Mouse (Mus musculus): ENCODE results near the gene AW549877. TPM values are rescaled to one million over a fixed set of nuclear protein-coding genes. Genes with fewer than 3 reads are reported as not detected.

AW549877 gene
- polyA plus RNA-seq, 1 experiment from 2014 or later, result 38.7 TPM

- 84% methylated on average over 3 of the region's 3 CpGs for WGBS
- Histone ChIP-seq H3K4me2 (ENCODE audit: low read depth, low read length) (no peak overlapping the region), H3K36me3 (ENCODE audit: control insufficient read depth, insufficient read depth, low read length) (peaks cover 3% of the 10 kb centered on the region; the same call in 1 of the 2 replicates), H3K9ac (ENCODE audit: low read length) (no peak overlapping the region), H3K9me3 (replicated peaks; ENCODE audit: control insufficient read depth, low read length) (no peaks in the 10 kb centered on the region), H3K27ac (ENCODE audit: low read length) (no peak overlapping the region), H3K4me1 (ENCODE audit: control insufficient read depth, insufficient read depth, low read length) (no peaks in the 10 kb centered on the region), H3K27me3 (ENCODE audit: control insufficient read depth, insufficient read depth, low read length) (no peaks in the 10 kb centered on the region), H3K4me3 (replicated peaks; ENCODE audit: low read length) (no peak overlapping the region)
- no peak for ATAC-seq (ENCODE audit: insufficient read depth, low FRiP score)
Measured at GRCm38 (mm10) chr15:3973300-3973699, 22.2 kb downstream of the AW549877 start.

GRCm38 (mm10) chr15:3970193-3970592 is 25.4 kb downstream of the AW549877 start:
- Histone ChIP-seq H3K27me3 (ENCODE audit: control insufficient read depth, insufficient read depth, low read length) (no peaks in the 10 kb centered on the region), H3K4me2 (ENCODE audit: low read depth, low read length) (no peak overlapping the region), H3K36me3 (ENCODE audit: control insufficient read depth, insufficient read depth, low read length) (peaks cover 3% of the 10 kb centered on the region), H3K9ac (ENCODE audit: low read length) (no peak overlapping the region), H3K9me3 (replicated peaks; ENCODE audit: control insufficient read depth, low read length) (no peaks in the 10 kb centered on the region), H3K4me1 (ENCODE audit: control insufficient read depth, insufficient read depth, low read length) (no peaks in the 10 kb centered on the region), H3K4me3 (replicated peaks; ENCODE audit: low read length) (no peak overlapping the region), H3K27ac (ENCODE audit: low read length) (no peak overlapping the region)
- WGBS, result 94% methylated on average over 6 of the region's 6 CpGs
- ATAC-seq (ENCODE audit: insufficient read depth, low FRiP score), result no peak

GRCm38 (mm10) chr15:3969743-3970142 is 25.8 kb downstream of the AW549877 start:
- ATAC-seq (ENCODE audit: insufficient read depth, low FRiP score), result no peak
- no peaks in the 10 kb centered on the region for H3K27me3 ChIP-seq (ENCODE audit: control insufficient read depth, insufficient read depth, low read length)
- H3K27ac ChIP-seq (ENCODE audit: low read length), result no peak overlapping the region
- H3K9me3 ChIP-seq (replicated peaks; ENCODE audit: control insufficient read depth, low read length), result no peaks in the 10 kb centered on the region
- peaks cover 3% of the 10 kb centered on the region for H3K36me3 ChIP-seq (ENCODE audit: control insufficient read depth, insufficient read depth, low read length)
- no peak overlapping the region for H3K4me2 ChIP-seq (ENCODE audit: low read depth, low read length)
- no peaks in the 10 kb centered on the region for H3K4me1 ChIP-seq (ENCODE audit: control insufficient read depth, insufficient read depth, low read length)
- no peak overlapping the region for H3K9ac ChIP-seq (ENCODE audit: low read length)
- WGBS, result 83% methylated on average over 14 of the region's 14 CpGs
- H3K4me3 ChIP-seq (replicated peaks; ENCODE audit: low read length), result no peak overlapping the region

- H3K4me2 ChIP-seq (ENCODE audit: low read depth, low read length), result no peak overlapping the region
- no peaks in the 10 kb centered on the region for H3K4me1 ChIP-seq (ENCODE audit: control insufficient read depth, insufficient read depth, low read length)
- no peak for ATAC-seq (ENCODE audit: insufficient read depth, low FRiP score)
- no peak overlapping the region for H3K27ac ChIP-seq (ENCODE audit: low read length)
- no peaks in the 10 kb centered on the region for H3K36me3 ChIP-seq (ENCODE audit: control insufficient read depth, insufficient read depth, low read length)
- no peaks in the 10 kb centered on the region for H3K9me3 ChIP-seq (replicated peaks; ENCODE audit: control insufficient read depth, low read length)
- no peaks in the 10 kb centered on the region for H3K27me3 ChIP-seq (ENCODE audit: control insufficient read depth, insufficient read depth, low read length)
- H3K9ac ChIP-seq (ENCODE audit: low read length), result no peak overlapping the region
- 83% methylated on average over 8 of the region's 8 CpGs for WGBS
- no peak overlapping the region for H3K4me3 ChIP-seq (replicated peaks; ENCODE audit: low read length)
Measured at GRCm38 (mm10) chr15:3962251-3962650, 33.3 kb downstream of the AW549877 start.

GRCm38 (mm10) chr15:3960094-3960493 is 35.5 kb downstream of the AW549877 start:
- H3K36me3 ChIP-seq (ENCODE audit: control insufficient read depth, insufficient read depth, low read length), result no peaks in the 10 kb centered on the region
- 50% methylated on average over 1 of the region's 1 CpGs for WGBS
- H3K4me3 ChIP-seq (replicated peaks; ENCODE audit: low read length), result no peak overlapping the region
- no peaks in the 10 kb centered on the region for H3K4me1 ChIP-seq (ENCODE audit: control insufficient read depth, insufficient read depth, low read length)
- no peak overlapping the region for H3K9ac ChIP-seq (ENCODE audit: low read length)
- H3K4me2 ChIP-seq (ENCODE audit: low read depth, low read length), result no peak overlapping the region
- H3K27ac ChIP-seq (ENCODE audit: low read length), result no peak overlapping the region
- ATAC-seq (ENCODE audit: insufficient read depth, low FRiP score), result no peak
- H3K9me3 ChIP-seq (replicated peaks; ENCODE audit: control insufficient read depth, low read length), result no peaks in the 10 kb centered on the region
- H3K27me3 ChIP-seq (ENCODE audit: control insufficient read depth, insufficient read depth, low read length), result no peaks in the 10 kb centered on the region

- Histone ChIP-seq H3K27me3 (ENCODE audit: control insufficient read depth, insufficient read depth, low read length) (no peaks in the 10 kb centered on the region), H3K4me1 (ENCODE audit: control insufficient read depth, insufficient read depth, low read length) (no peaks in the 10 kb centered on the region), H3K9ac (ENCODE audit: low read length) (no peak overlapping the region), H3K9me3 (replicated peaks; ENCODE audit: control insufficient read depth, low read length) (no peaks in the 10 kb centered on the region), H3K4me2 (ENCODE audit: low read depth, low read length) (no peak overlapping the region), H3K4me3 (replicated peaks; ENCODE audit: low read length) (no peak overlapping the region), H3K36me3 (ENCODE audit: control insufficient read depth, insufficient read depth, low read length) (no peaks in the 10 kb centered on the region), H3K27ac (ENCODE audit: low read length) (no peak overlapping the region)
- WGBS, result 35% methylated on average over 4 of the region's 4 CpGs
- no peak for ATAC-seq (ENCODE audit: insufficient read depth, low FRiP score)
Measured at GRCm38 (mm10) chr15:3957982-3958381, 37.6 kb downstream of the AW549877 start.

- no peak for ATAC-seq (ENCODE audit: insufficient read depth, low FRiP score)
- no peak overlapping the region for H3K4me2 ChIP-seq (ENCODE audit: low read depth, low read length)
- WGBS, result 78% methylated on average over 2 of the region's 2 CpGs
Measured at GRCm38 (mm10) chr15:3954971-3955370, 40.6 kb downstream of the AW549877 start.

GRCm38 (mm10) chr15:3938132-3938531 is 57.4 kb downstream of the AW549877 start:
- WGBS, result 91% methylated on average over 2 of the region's 2 CpGs
- no peaks in the 10 kb centered on the region for H3K4me1 ChIP-seq (ENCODE audit: control insufficient read depth, insufficient read depth, low read length)

More at GRCm38 (mm10) chr15:3954971-3955370, 40.6 kb downstream of the AW549877 start:
- H3K9me3 ChIP-seq (replicated peaks; ENCODE audit: control insufficient read depth, low read length), result no peaks in the 10 kb centered on the region
- no peaks in the 10 kb centered on the region for H3K27me3 ChIP-seq (ENCODE audit: control insufficient read depth, insufficient read depth, low read length)
- H3K27ac ChIP-seq (ENCODE audit: low read length), result no peak overlapping the region
- no peaks in the 10 kb centered on the region for H3K36me3 ChIP-seq (ENCODE audit: control insufficient read depth, insufficient read depth, low read length)
- H3K4me1 ChIP-seq (ENCODE audit: control insufficient read depth, insufficient read depth, low read length), result no peaks in the 10 kb centered on the region
- H3K9ac ChIP-seq (ENCODE audit: low read length), result no peak overlapping the region
- no peak overlapping the region for H3K4me3 ChIP-seq (replicated peaks; ENCODE audit: low read length)

GRCm38 (mm10) chr15:3936056-3936455 is 59.5 kb downstream of the AW549877 start:
- Histone ChIP-seq H3K9me3 (replicated peaks; ENCODE audit: control insufficient read depth, low read length) (no peaks in the 10 kb centered on the region), H3K4me2 (ENCODE audit: low read depth, low read length) (no peak overlapping the region), H3K9ac (ENCODE audit: low read length) (no peak overlapping the region), H3K36me3 (ENCODE audit: control insufficient read depth, insufficient read depth, low read length) (no peaks in the 10 kb centered on the region), H3K4me1 (ENCODE audit: control insufficient read depth, insufficient read depth, low read length) (no peaks in the 10 kb centered on the region), H3K4me3 (replicated peaks; ENCODE audit: low read length) (no peak overlapping the region), H3K27ac (ENCODE audit: low read length) (no peak overlapping the region), H3K27me3 (ENCODE audit: control insufficient read depth, insufficient read depth, low read length) (no peaks in the 10 kb centered on the region)
- WGBS, result 80% methylated on average over 3 of the region's 3 CpGs
- no peak for ATAC-seq (ENCODE audit: insufficient read depth, low FRiP score)

More at GRCm38 (mm10) chr15:3938132-3938531, 57.4 kb downstream of the AW549877 start:
- no peak overlapping the region for H3K4me2 ChIP-seq (ENCODE audit: low read depth, low read length)
- no peak overlapping the region for H3K4me3 ChIP-seq (replicated peaks; ENCODE audit: low read length)
- H3K36me3 ChIP-seq (ENCODE audit: control insufficient read depth, insufficient read depth, low read length), result no peaks in the 10 kb centered on the region
- H3K9ac ChIP-seq (ENCODE audit: low read length), result no peak overlapping the region
- no peak overlapping the region for H3K27ac ChIP-seq (ENCODE audit: low read length)
- no peaks in the 10 kb centered on the region for H3K27me3 ChIP-seq (ENCODE audit: control insufficient read depth, insufficient read depth, low read length)
- no peak for ATAC-seq (ENCODE audit: insufficient read depth, low FRiP score)
- H3K9me3 ChIP-seq (replicated peaks; ENCODE audit: control insufficient read depth, low read length), result no peaks in the 10 kb centered on the region

GRCm38 (mm10) chr15:3933466-3933865 is 62.1 kb downstream of the AW549877 start:
- Histone ChIP-seq H3K27me3 (ENCODE audit: control insufficient read depth, insufficient read depth, low read length) (no peaks in the 10 kb centered on the region), H3K4me2 (ENCODE audit: low read depth, low read length) (no peak overlapping the region), H3K9me3 (replicated peaks; ENCODE audit: control insufficient read depth, low read length) (no peaks in the 10 kb centered on the region), H3K36me3 (ENCODE audit: control insufficient read depth, insufficient read depth, low read length) (no peaks in the 10 kb centered on the region), H3K27ac (ENCODE audit: low read length) (no peak overlapping the region), H3K4me1 (ENCODE audit: control insufficient read depth, insufficient read depth, low read length) (no peaks in the 10 kb centered on the region), H3K4me3 (replicated peaks; ENCODE audit: low read length) (no peak overlapping the region), H3K9ac (ENCODE audit: low read length) (no peak overlapping the region)
- no peak for ATAC-seq (ENCODE audit: insufficient read depth, low FRiP score)
- WGBS, result 85% methylated on average over 4 of the region's 4 CpGs
